Mouse (Mus musculus) olfactory bulb, adult 2 months (tissue): ENCODE data around the gene Ercc4.
"Not testable (repeated sequence)": the region's sequence is repeated elsewhere in the genome, so short reads cannot be mapped to it uniquely, and the experiment has no call there.

Experiments used
- CTCF ChIP-seq: fragments of 200-500 bp; IDR thresholded peaks from 2 replicates; pipeline ENCODE4 v1.5.1; 2012; ENCODE audit warnings: low read depth, mild to moderate bottlenecking, low read length, moderate library complexity; ENCODE audit not compliant: insufficient read depth
- POLR2A ChIP-seq: fragments of 200-500 bp; IDR thresholded peaks from 2 replicates; pipeline ENCODE4 v1.6.1; 2012; ENCODE audit warnings: mild to moderate bottlenecking, low read depth, low read length, moderate library complexity; ENCODE audit not compliant: insufficient read depth

GRCm38 (mm10) chr16:13115466-13115865 lies 6.0 kb downstream of the Ercc4 start:
- not testable (repeated sequence) for TF ChIP-seq POLR2A, CTCF
